Mouse (Mus musculus): ENCODE measurements around the gene Ahctf1.

The Ahctf1 gene

DNA sequence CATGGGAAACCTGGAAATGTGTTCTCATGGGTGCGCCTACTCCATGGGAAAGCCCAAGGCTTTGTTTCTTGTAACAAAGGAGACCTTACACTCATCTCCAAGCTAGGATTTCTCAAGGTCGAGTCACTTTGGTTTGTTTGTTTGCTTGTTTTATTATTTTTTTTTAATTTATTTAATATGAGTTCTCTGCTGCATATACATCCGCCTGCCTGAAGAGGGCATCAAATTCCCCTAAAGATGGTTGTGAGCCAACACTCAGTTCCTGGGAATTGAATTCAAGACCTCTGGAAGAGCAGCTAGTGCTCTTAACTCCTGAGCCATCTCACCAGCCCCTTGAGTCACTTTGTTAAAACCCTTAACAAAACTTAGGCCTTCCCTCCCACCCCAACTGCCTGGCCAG lies 90.1 kb downstream of the Ahctf1 start:
- no peak for DNase-seq (ENCODE audit: low spot score in 2 of 2)

DNA sequence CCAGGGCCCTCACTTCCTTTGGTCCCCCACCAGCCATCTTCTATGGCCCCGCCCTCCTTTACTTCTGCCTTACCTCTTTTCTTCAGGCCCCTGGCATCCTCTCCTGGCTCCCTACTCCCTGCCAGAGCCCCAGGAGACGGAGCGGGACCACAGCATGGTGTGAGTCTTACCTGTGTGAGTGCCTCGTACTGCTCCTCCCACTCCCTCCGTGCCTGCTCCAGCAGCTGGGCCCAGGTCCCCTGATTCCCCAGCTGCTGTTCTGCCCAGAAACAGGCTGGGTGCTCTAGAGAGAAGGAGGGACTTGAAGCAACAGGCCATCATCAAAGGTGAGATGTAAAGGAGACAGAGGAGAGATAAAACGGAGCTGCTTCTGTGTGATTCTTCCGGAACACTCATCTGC lies 90.8 kb downstream of the Ahctf1 start:
- DNase-seq (ENCODE audit: low spot score in 2 of 2) = no peak

- DNase-seq (ENCODE audit: low spot score in 2 of 2) = no peak
Observed at GRCm38 (mm10) chr1:179710739-179711138, 92.7 kb downstream of the Ahctf1 start.

DNA sequence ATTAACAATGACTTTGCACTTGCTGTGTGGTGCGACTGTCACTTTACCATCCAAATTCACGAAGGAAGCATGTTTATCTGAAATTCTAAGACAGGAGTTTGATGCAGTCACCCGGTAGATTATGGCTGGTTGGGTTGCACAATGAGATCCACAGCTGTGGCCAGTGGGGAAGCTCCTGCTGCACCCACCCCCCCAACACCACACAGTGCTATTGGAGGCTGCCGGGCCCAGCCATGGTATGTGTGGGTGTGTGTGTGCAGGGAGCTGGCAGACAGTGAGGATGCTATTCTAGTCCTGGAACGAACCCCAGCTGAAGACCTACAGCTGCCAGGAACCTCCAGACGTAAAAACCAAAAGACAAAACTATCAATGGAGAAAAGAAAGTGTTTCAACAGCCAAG lies 94.1 kb downstream of the Ahctf1 start:
- peak; percentile 83 to 92 for DNase-seq (ENCODE audit: low spot score in 2 of 2)

DNA sequence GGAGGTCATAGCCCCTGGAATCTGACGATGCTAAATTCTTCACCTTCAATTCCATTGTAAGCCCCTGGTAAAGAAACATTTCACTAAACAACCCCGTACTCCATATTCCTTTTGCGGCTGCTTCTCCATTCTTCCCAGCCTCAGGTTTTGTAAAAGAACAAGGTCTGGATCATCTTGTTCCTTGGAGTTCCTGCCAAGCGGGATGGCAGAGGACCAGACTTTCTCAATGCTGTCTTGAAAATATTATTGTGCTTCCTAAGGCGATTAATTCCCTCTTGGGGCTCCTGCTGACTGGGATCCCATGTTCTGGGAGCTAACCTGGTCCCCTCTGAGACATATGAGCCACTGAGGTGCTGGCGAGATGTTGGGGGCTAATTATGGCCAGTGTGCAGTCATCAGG lies 98.3 kb downstream of the Ahctf1 start:
- DNase-seq (ENCODE audit: low spot score in 2 of 2) = peak; percentile 58 to 81

GRCm38 (mm10) chr1:179704150-179704549 lies 99.3 kb downstream of the Ahctf1 start:
- DNase-seq (ENCODE audit: low spot score in 2 of 2) = no peak
